Mouse (Mus musculus) ES-E14 (cell line): ENCODE measurements around the gene Psmb3.

Source experiments
- CHD2 ChIP-seq: IDR thresholded peaks from 2 replicates; pipeline ENCODE4 v1.6.1; 2014; ENCODE audit warnings: mild to moderate bottlenecking, low read depth, low read length, inconsistent platforms
- ZNF384 ChIP-seq: IDR thresholded peaks from 2 replicates; pipeline ENCODE4 v1.6.1; 2012; ENCODE audit warnings: low read depth, low read length, inconsistent platforms

- TF ChIP-seq ZNF384, result no peak
- TF ChIP-seq CHD2, result no peak
These were observed 27.0 kb upstream of the Psmb3 start for GRCm38 (mm10) chr11:97676050-97676754.
